Mouse (Mus musculus) megakaryocyte, embryonic 14.5 days (primary cell): ENCODE results near the gene Jak1. TPM values are rescaled to one million over a fixed set of nuclear protein-coding genes. Genes with fewer than 3 reads are reported as not detected.

ENCODE experiments used
- H3K27me3 ChIP-seq: replicated peaks from 2 replicates; pipeline ENCODE3; 2012; ENCODE audit warnings: inconsistent platforms
- H3K36me3 ChIP-seq: replicated peaks from 2 replicates; pipeline ENCODE3; 2012; ENCODE audit warnings: low read length, inconsistent platforms, mixed read lengths
- H3K4me1 ChIP-seq: 2 replicates; pipeline ENCODE4 v1.6.1; 2012; ENCODE audit warnings: inconsistent platforms
- H3K4me3 ChIP-seq: replicated peaks from 2 replicates; pipeline ENCODE3; 2012; ENCODE audit warnings: moderate library complexity, mild to moderate bottlenecking, inconsistent platforms
- H3K9me3 ChIP-seq: 2 replicates; pipeline ENCODE4 v1.6.1; 2012; ENCODE audit warnings: inconsistent platforms
- FLI1 ChIP-seq: IDR thresholded peaks from 2 replicates; pipeline ENCODE4 v1.6.1; 2012; ENCODE audit warnings: low read length, inconsistent platforms, mixed read lengths
- GATA1 ChIP-seq: IDR thresholded peaks from 3 replicates; pipeline ENCODE4 v1.6.1; 2012; ENCODE audit warnings: mixed read lengths, low read length, inconsistent platforms, borderline replicate concordance
- polyA plus RNA-seq: library from polyadenylated mRNA; stranded (reverse); fragments of >175 nt; gene quantifications from 2 replicates; pipeline ENCODE4 v1.2.3, GENCODE M21; 2012; ENCODE audit warnings: low replicate concordance; ENCODE audit not compliant: insufficient read depth

The Jak1 gene
- polyA plus RNA-seq, 1 experiment: 60.1 TPM

DNA sequence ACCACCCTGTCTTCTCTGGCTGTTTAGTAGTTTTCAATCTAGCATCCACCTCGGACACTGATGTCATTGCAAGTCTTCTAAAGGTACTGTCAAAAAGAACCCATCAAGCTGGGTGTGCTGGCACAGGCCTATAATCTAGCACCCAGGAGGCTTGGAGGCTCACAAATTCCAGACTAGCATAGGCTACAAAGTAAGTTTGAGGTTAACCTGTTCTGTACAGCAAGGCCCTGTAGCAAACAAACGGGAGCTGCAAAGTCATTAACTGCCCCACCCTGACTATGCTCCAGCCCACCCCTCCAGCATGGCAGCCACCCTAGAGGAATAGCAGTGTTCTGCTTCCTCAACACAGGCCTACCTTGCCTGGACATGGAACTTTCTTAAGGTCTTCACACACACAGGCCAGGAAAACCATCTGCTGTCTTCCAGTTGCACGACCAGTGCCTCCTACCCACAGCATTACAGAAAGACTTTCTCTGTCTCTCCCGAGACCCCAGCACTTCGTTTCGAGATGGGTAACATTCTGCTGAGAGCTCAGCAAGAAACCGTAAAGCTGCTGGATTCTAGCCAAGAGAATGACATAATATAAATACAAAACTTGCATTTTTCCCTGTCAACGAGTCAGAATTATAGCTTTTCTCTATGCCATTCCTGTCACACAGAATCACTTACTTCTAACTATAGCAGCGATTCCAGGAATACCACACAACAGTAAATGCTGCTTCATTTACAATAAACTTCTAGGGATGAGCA, 67.5 kb downstream of the Jak1 start:
- no peak overlapping the region for H3K4me3 ChIP-seq
- peaks cover 40% of the 10 kb centered on the region for H3K36me3 ChIP-seq
- H3K4me1 ChIP-seq: peaks cover 98% of the 10 kb centered on the region
- H3K9me3 ChIP-seq: no peaks in the 10 kb centered on the region
- H3K27me3 ChIP-seq: no peaks in the 10 kb centered on the region
- TF ChIP-seq FLI1 (no peak), GATA1 (no peak)

DNA sequence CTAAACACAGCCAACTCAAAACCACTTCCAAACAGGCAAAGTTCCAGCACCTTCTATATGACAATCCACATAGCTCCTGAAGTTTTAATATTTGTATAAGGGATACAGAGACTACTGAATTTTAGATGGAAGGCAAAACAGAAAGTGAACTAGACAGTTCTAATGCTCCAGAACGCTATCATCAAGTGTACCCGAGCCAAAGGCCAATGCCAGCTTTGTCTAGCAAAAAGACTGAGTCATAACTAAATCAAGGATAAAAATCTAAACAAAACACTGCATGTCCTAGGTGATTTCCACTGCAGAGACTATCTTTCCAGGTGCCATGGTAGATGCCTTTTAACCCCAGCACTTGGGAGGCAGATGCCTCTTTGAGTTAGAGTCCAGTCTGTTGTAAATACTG, 68.7 kb downstream of the Jak1 start:
- H3K4me3 ChIP-seq: no peak overlapping the region
- peaks cover 98% of the 10 kb centered on the region for H3K4me1 ChIP-seq
- TF ChIP-seq GATA1 (no peak), FLI1 (no peak)
- no peaks in the 10 kb centered on the region for H3K9me3 ChIP-seq
- H3K27me3 ChIP-seq: no peaks in the 10 kb centered on the region
- H3K36me3 ChIP-seq: peaks cover 52% of the 10 kb centered on the region

GRCm38 (mm10) chr4:101194170-101194569, 70.9 kb downstream of the Jak1 start:
- no peak overlapping the region for H3K4me3 ChIP-seq
- TF ChIP-seq GATA1: no peak
- TF ChIP-seq FLI1: no peak
- no peaks in the 10 kb centered on the region for H3K27me3 ChIP-seq
- H3K4me1 ChIP-seq: peaks cover 79% of the 10 kb centered on the region
- H3K9me3 ChIP-seq: no peaks in the 10 kb centered on the region
- H3K36me3 ChIP-seq: peaks cover 70% of the 10 kb centered on the region

- H3K27me3 ChIP-seq: no peaks in the 10 kb centered on the region
- peaks cover 76% of the 10 kb centered on the region for H3K36me3 ChIP-seq
- H3K9me3 ChIP-seq: no peaks in the 10 kb centered on the region
- peaks cover 71% of the 10 kb centered on the region for H3K4me1 ChIP-seq
- no peak overlapping the region for H3K4me3 ChIP-seq
- TF ChIP-seq GATA1: no peak
- no peak for TF ChIP-seq FLI1
These were observed 72.7 kb downstream of the Jak1 start for GRCm38 (mm10) chr4:101192241-101192976.

DNA sequence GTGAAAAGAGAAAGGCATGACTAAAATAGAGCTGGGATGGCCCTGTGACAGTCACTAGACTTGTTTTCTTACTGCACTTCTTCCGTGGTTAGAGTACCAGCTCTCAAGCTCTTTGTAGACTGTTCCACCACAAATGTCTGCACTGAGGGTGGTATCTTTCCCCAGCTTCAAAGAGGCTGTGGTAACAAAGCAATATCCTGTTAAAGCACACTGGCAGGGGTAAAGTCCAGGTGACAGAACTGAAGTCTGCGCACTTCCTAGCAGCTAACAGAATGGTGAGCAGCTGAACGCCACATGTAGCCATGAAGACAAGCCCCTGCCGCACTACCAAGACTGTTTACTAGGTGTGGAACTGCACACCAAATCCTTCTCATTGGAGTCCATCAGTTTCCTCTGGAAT, 77.7 kb downstream of the Jak1 start:
- Histone ChIP-seq H3K27me3 (no peaks in the 10 kb centered on the region), H3K9me3 (no peaks in the 10 kb centered on the region), H3K36me3 (peaks cover 99% of the 10 kb centered on the region), H3K4me1 (peaks cover 73% of the 10 kb centered on the region), H3K4me3 (no peak overlapping the region)
- TF ChIP-seq FLI1: no peak

DNA sequence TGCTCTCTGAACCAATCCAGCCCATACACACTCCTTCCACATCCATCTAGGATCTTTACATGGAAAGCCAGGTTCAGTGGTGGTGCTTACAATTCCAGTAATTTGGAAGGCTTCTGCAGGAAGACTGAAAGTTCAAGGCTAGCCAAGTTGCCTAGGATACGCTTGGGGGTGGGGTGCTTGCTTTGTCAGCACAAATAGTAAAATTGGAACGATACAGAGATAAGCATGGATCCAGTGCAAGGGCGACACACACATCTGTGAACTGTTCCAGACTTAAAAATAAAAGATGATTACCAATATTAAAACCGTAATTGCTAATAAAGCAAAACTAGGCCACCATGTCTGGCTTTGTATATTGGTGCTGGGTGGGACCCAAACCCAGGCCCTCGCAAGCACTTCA, 78.5 kb downstream of the Jak1 start:
- no peaks in the 10 kb centered on the region for H3K27me3 ChIP-seq
- no peaks in the 10 kb centered on the region for H3K9me3 ChIP-seq
- no peak overlapping the region for H3K4me3 ChIP-seq
- H3K4me1 ChIP-seq: peaks cover 73% of the 10 kb centered on the region
- H3K36me3 ChIP-seq: peaks cover 99% of the 10 kb centered on the region
- TF ChIP-seq FLI1 (no peak), GATA1 (no peak)

DNA sequence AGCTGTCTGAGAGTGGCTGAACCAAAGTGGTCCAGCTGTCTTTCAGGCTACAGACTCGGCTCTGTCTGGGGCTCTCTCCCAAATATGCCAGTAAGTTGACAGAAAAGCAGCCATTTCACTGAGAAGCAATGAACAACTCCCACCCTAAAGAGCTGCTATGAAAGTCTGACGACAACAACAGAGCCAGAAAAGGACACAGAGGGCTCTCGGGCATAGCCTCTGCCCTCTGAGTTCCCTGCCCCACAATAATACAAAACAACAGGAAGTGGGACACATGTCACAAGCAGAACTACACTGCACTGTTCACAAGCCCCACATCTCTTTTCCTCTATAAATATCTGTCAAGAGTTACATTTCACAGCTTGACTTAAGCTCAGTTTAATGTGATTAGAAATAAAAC, 79.9 kb downstream of the Jak1 start:
- TF ChIP-seq GATA1: no peak
- TF ChIP-seq FLI1: no peak
- Histone ChIP-seq H3K27me3 (no peaks in the 10 kb centered on the region), H3K4me3 (no peak overlapping the region), H3K9me3 (no peaks in the 10 kb centered on the region), H3K36me3 (peaks cover 99% of the 10 kb centered on the region), H3K4me1 (peaks cover 81% of the 10 kb centered on the region)

DNA sequence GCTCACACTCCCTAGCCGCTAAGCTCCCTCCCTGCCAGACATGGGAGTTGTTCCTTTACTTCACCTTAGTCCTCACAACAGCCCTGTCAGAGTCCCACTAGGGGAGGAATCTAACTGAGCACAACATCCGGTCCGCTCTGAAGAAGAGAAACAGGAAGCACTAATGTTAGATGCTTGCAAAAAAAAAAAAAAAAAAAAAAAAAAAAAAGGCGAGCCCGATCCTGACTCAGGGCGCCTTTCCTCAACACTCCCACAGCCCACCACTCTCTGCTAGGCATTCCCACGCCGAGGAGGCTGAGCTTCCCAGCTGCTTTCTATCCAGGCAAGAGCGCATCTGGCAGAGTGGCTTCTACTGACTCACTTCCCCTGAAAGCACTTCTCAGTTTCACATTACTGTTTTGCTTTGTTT, 82.5 kb downstream of the Jak1 start:
- Histone ChIP-seq H3K27me3 (no peaks in the 10 kb centered on the region), H3K4me3 (peak overlapping the region; percentile 89), H3K4me1 (peaks cover 90% of the 10 kb centered on the region), H3K36me3 (peaks cover 99% of the 10 kb centered on the region), H3K9me3 (no peaks in the 10 kb centered on the region)
- TF ChIP-seq FLI1 (no peak), GATA1 (no peak)

- Histone ChIP-seq H3K4me1 (peaks cover 89% of the 10 kb centered on the region), H3K27me3 (no peaks in the 10 kb centered on the region), H3K36me3 (peaks cover 99% of the 10 kb centered on the region), H3K4me3 (no peak overlapping the region), H3K9me3 (no peaks in the 10 kb centered on the region)
- no peak for TF ChIP-seq GATA1
- TF ChIP-seq FLI1: no peak
These were observed 84.4 kb downstream of the Jak1 start for GRCm38 (mm10) chr4:101180681-101181080.

- Histone ChIP-seq H3K4me3 (no peak overlapping the region), H3K4me1 (peaks cover 87% of the 10 kb centered on the region), H3K27me3 (no peaks in the 10 kb centered on the region), H3K9me3 (no peaks in the 10 kb centered on the region), H3K36me3 (peaks cover 99% of the 10 kb centered on the region)
- no peak for TF ChIP-seq FLI1
- TF ChIP-seq GATA1: no peak
These were observed 85.2 kb downstream of the Jak1 start for GRCm38 (mm10) chr4:101179836-101180235.
